Mouse (Mus musculus): Measurements from ENCODE around the gene Tmprss11g. TPM values are rescaled to one million over a fixed set of nuclear protein-coding genes. Genes with fewer than 3 reads are reported as not detected.
A peak's percentile ranks its signal among the peaks of the same experiment; 100 is the strongest.

Tmprss11g gene
- not detected for polyA plus RNA-seq (2021)

DNA sequence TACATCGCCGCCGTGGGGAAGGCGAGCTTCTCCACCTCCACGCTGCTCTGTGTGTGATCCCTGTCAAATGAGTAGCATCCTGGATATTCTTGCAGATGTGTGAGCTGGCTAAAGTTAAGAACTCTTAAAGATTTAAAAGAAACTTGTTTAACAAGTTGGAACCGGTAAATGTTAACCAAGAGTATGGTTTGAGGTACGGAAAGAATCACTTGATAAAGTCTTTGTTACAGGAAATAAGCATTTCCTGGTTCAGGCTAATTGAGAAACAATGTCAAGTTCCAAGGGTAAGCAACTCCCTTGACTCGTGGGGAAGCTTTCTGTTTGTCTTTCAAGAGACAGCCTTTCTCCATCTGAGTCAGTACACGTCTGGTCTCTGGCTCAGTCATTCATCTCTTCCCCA lies at the start of gene Tmprss11g:
Tmprss11g (minus strand) TSS at position 101 of the 400 bp plus-strand sequence.
- ChIA-PET POLR2A (no interaction called here), CTCF (no interaction called here)
- TF ChIP-seq CTCF (IDR thresholded peaks at IDR 0.05): no peak
- DNase-seq (ENCODE audit: low read depth, low spot score) (no peak), ATAC-seq (no peak)
- in situ Hi-C loops (cut with MboI; ENCODE audit: low pct_unique_long_range_greater_than_20kb): no loop called here
- H3K27me3 ChIP-seq: no peaks in the 10 kb centered on the region

DNA sequence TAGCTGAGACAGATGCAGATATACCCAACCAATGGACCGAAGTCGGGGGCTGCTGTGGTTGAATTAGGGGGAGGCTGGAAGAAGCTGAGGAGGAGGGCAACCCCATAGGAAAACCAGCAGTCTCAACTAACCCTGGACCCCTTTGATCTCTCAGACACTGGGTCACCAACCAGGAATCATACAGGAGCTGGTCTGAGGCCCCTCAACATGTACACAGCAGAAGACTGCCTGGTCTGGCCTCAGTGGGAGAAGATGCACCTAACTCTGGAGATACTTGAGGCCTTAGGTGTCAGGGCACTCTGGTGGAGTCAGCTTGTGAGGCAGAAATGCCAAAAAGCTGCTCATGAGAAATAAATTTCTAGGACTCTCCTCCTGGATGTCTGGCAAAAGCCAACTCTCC lies 28.3 kb upstream of the Tmprss11g start:
- CTCF ChIA-PET: no interaction called here
- DNase-seq (ENCODE audit: low read depth, low spot score) (no peak), ATAC-seq (no peak)
- in situ Hi-C loops (cut with MboI; ENCODE audit: low pct_unique_long_range_greater_than_20kb): no loop called here
- TF ChIP-seq CTCF (IDR thresholded peaks at IDR 0.05): no peak
- peaks cover 2% of the 10 kb centered on the region for H3K27me3 ChIP-seq
- POLR2A ChIA-PET: no interaction called here

DNA sequence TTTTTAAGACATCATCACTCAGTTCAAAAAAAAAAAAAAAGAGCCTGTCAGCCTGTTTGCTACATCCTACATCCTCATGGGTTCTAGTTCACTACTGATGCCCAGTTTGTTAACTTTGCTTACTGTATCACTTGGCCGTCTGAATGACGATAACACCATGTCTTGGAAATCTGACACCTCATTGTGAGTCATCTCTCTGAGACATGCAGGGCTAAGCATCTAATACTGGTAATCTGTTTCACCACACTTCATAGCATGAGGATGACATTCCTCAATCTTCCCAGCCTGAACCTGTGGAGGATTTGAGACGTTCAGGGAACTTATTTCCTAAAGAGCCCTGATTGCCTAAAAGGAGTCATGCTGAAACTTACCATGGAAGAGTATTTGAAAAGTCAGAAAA lies 22.2 kb upstream of the Tmprss11g start:
- ATAC-seq (peak; percentile 91), DNase-seq (ENCODE audit: low read depth, low spot score) (peak; percentile 37)
- TF ChIP-seq CTCF (IDR thresholded peaks at IDR 0.05): no peak
- in situ Hi-C loops (cut with MboI; ENCODE audit: low pct_unique_long_range_greater_than_20kb): no loop called here
- ChIA-PET POLR2A (no interaction called here), CTCF (no interaction called here)
- peaks cover 2% of the 10 kb centered on the region for H3K27me3 ChIP-seq

DNA sequence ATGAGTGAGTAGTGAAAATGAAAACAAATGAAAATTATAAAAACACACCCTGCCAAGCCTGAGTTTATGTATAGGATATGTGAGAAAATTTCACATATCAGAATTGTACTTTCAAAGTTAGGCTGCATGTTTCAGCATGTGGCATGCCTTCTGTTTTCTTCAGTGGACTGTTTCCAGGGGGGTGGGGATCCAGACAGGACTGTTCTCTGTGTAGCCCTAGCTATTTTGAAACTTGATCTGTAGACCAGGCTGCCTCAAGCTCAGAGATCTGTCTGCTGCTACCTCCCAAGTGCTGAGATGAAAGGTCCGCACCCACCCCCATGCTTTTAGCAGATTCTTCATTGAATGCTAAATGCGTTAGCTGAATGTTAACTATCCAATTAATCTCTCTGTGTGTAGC lies 10.3 kb upstream of the Tmprss11g start:
- in situ Hi-C loops (cut with MboI; ENCODE audit: low pct_unique_long_range_greater_than_20kb): no loop called here
- no peak for TF ChIP-seq CTCF (IDR thresholded peaks at IDR 0.05)
- ChIA-PET POLR2A (no interaction called here), CTCF (no interaction called here)
- H3K27me3 ChIP-seq: no peaks in the 10 kb centered on the region
- DNase-seq (ENCODE audit: low read depth, low spot score): no peak
- no peak for ATAC-seq

DNA sequence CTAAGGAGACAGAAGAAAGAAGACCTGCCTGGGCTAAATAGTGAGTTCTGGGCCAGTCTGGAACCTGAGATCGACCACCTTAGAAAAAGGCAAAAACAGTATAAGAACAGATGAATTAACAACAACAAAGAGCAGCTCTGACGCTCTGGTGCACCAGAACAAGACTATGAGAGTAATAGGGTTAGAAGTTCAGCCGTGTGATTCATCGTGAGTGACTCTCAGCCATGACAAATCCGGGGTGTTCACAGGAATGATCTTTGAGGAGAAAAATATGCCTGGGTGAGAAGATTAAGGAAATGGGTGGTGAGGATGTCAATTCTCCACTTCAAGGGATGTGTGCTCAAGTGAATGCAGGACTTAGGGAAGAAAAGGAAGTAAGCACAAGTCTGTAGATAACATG lies 6.9 kb downstream of the Tmprss11g start:
- in situ Hi-C loops (cut with MboI; ENCODE audit: low pct_unique_long_range_greater_than_20kb): no loop called here
- peak; percentile 19 for DNase-seq (ENCODE audit: low read depth, low spot score)
- ChIA-PET POLR2A (no interaction called here), CTCF (no interaction called here)
- no peaks in the 10 kb centered on the region for H3K27me3 ChIP-seq
- ATAC-seq: peak; percentile 80
- TF ChIP-seq CTCF (IDR thresholded peaks at IDR 0.05): no peak

DNA sequence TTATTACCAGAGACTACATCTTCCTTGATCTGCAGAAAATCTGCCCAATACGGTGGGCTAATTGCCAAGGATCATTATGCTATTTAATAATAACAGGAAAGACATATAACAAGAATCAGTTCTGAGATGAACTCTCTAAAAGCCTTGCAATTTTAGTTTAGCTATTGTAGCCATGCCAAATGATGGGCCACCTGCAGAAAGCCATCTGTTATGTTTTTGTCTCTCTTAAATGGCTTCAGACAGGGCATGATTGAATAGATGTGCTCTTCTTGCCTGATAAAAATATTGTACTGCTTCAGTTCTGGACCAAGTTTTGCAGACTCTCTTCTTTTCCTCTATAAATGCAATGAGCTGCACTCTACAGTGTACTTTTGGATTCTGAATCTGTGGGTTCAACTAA lies 24.9 kb downstream of the Tmprss11g start:
- in situ Hi-C loops (cut with MboI; ENCODE audit: low pct_unique_long_range_greater_than_20kb): no loop called here
- ATAC-seq: no peak
- DNase-seq (ENCODE audit: low read depth, low spot score): no peak
- ChIA-PET POLR2A (no interaction called here), CTCF (interaction anchor here (0.6 kb wide), 1 partner anchor 495 kb away, joined by 4 read pairs; no protein-coding TSS in a partner anchor)
- no peak for TF ChIP-seq CTCF (IDR thresholded peaks at IDR 0.05)
- peaks cover 9% of the 10 kb centered on the region for H3K27me3 ChIP-seq

DNA sequence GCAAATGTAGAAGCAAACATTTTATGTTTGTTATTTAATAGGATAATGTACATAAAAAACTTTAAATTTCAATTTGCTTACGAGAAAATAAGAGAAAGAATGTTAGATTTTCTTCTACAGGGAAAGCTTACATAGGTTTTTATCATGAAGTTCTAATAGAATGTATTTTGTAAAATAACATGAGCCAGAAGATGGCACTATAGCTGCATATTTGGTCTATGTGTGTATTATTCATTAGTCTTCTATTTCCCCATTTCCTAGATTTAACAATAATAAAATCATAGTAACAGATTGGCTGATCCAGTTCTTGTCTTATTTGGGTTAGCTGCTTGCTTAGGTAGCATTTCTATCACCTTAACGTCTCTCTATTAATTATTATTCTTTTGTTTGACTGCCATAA lies 35.8 kb downstream of the Tmprss11g start:
- peak; percentile 39 for TF ChIP-seq CTCF (IDR thresholded peaks at IDR 0.05)
- in situ Hi-C loops (cut with MboI; ENCODE audit: low pct_unique_long_range_greater_than_20kb): loop anchor here (5.0 kb wide), 1 partner anchor 165 kb away; no protein-coding TSS in a partner anchor
- DNase-seq (ENCODE audit: low read depth, low spot score) (peak; percentile 4), ATAC-seq (no peak)
- POLR2A ChIA-PET: no interaction called here
- H3K27me3 ChIP-seq: peaks cover 2% of the 10 kb centered on the region
- CTCF ChIA-PET: interaction anchor here (0.9 to 1.6 kb wide), 5 partner anchors 14 to 179 kb away, joined by 3 to 4 read pairs (median 3); no protein-coding TSS in a partner anchor

DNA sequence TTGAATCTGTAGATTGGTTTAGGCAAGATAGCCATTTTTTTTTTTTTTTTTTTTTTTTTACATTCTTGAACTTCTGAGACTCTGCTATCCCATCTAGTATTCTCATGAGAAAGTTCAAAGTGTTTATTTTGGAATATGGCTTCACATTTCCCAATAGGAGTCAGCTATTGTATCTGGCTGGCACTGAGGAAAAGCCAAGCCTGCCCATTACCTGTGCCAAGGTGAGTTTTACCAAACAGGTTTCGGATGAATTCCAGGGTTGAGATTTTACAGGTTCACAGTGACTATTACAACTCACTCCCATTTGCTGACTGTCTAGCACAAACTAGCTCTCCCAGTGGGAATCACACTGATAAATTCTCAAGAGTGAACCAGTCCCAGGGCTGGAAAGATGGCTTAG lies 36.4 kb downstream of the Tmprss11g start:
- ChIA-PET POLR2A (no interaction called here), CTCF (interaction anchor here (0.9 to 1.6 kb wide), 6 partner anchors 14 to 180 kb away, joined by 3 to 4 read pairs (median 3); no protein-coding TSS in a partner anchor)
- TF ChIP-seq CTCF (IDR thresholded peaks at IDR 0.05): no peak
- H3K27me3 ChIP-seq: peaks cover 2% of the 10 kb centered on the region
- in situ Hi-C loops (cut with MboI; ENCODE audit: low pct_unique_long_range_greater_than_20kb): loop anchor here (5.0 kb wide), 1 partner anchor 165 kb away; no protein-coding TSS in a partner anchor
- ATAC-seq: no peak
- no peak for DNase-seq (ENCODE audit: low read depth, low spot score)

DNA sequence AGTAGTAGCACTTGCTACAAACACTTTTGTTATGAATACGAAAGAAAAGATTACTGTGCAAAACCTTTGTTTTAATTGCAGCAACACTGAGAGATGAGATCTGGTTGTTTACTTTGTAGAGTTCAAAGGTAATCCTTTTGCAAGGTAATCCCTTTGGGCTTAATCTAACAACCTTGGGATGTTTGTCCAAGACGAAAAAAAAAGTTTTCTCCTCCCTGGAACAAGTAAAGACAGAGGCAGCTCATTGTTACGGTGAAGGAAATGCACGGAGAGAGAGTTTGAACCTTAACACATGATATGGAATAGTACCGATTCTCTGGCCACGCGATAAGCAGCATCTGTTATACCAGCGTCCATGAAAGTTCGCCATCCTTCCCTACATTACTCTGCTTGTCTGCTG lies 44.5 kb downstream of the Tmprss11g start:
- TF ChIP-seq CTCF (IDR thresholded peaks at IDR 0.05): no peak
- POLR2A ChIA-PET: no interaction called here
- peaks cover 2% of the 10 kb centered on the region for H3K27me3 ChIP-seq
- in situ Hi-C loops (cut with MboI; ENCODE audit: low pct_unique_long_range_greater_than_20kb): no loop called here
- no peak for ATAC-seq
- CTCF ChIA-PET: interaction anchor here (1.7 kb wide), 1 partner anchor 10 kb away, joined by 5 read pairs; no protein-coding TSS in a partner anchor
- no peak for DNase-seq (ENCODE audit: low read depth, low spot score)

DNA sequence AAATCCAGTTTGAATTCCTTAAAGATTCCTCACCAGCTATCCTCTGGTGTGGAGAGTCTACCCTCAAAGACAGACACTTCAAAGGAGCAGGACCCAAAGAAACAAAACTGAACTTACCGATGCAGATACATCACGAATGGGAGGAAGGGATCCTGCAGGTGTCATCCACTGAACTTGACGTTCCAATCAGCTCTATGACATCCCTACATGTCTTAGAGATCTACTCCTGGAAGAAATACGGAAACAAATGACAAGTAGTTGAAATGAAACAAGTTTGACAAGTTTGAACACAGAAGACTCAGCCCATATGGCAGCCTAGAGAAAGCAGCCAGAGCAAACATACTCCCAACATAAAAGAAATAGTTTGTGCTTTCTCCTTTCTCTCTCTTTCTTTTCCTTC lies 49.5 kb downstream of the Tmprss11g start, which contains the start of gene Tmprss11a:
Tmprss11a (minus strand) TSS at position 101 of the 400 bp plus-strand sequence.
- ChIA-PET POLR2A (no interaction called here), CTCF (no interaction called here)
- H3K27me3 ChIP-seq: peaks cover 4% of the 10 kb centered on the region
- TF ChIP-seq CTCF (IDR thresholded peaks at IDR 0.05): no peak
- ATAC-seq (no peak), DNase-seq (ENCODE audit: low read depth, low spot score) (no peak)
- in situ Hi-C loops (cut with MboI; ENCODE audit: low pct_unique_long_range_greater_than_20kb): no loop called here

DNA sequence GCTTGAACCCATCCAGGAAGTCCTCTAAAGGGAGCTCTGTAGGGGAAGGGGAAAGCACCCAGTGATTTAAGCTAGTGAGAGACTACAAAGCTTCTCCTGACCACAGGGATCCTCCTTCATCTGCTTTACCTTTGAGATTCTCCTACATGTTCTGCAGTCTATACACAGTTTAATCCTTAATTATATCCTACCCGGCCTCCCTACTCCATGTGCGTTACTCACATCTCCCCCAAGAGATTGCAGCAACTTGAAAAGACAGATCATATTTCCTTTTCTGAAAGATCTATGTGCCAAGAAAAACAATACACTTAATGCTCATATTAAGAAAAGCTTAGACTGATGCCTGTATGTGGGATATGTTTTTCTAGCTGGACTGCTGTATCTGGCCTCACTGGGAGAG lies 79.1 kb downstream of the Tmprss11g start:
- H3K27me3 ChIP-seq: peaks cover 13% of the 10 kb centered on the region
- ChIA-PET CTCF (no interaction called here), POLR2A (no interaction called here)
- DNase-seq (ENCODE audit: low read depth, low spot score): no peak
- in situ Hi-C loops (cut with MboI; ENCODE audit: low pct_unique_long_range_greater_than_20kb): loop anchor here (10.0 kb wide), 1 partner anchor 705 kb away; the partner anchor contains the start of gene Ugt2b5
- TF ChIP-seq CTCF (IDR thresholded peaks at IDR 0.05): no peak
- no peak for ATAC-seq

DNA sequence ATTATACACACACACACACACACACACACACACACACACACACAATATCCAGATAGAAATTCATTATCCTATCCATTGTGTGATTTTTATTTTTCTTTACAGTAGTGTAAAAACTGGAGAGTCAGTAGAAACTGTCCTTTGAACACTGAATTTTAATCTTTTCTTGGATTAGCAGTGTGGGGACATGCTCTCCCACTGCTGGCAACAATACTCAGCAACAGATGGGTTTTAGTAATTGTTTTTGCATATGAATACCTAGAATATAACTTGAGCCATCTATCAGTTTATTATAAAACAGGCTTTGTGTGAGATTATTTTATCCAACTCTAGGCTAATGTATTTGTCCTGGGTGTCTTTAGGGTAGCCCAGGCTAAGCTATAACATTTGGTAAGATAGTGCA lies 79.9 kb downstream of the Tmprss11g start:
- no peak for ATAC-seq
- DNase-seq (ENCODE audit: low read depth, low spot score): no peak
- in situ Hi-C loops (cut with MboI; ENCODE audit: low pct_unique_long_range_greater_than_20kb): loop anchor here (10.0 kb wide), 1 partner anchor 706 kb away; the partner anchor contains the start of gene Ugt2b5
- ChIA-PET POLR2A (no interaction called here), CTCF (no interaction called here)
- peaks cover 7% of the 10 kb centered on the region for H3K27me3 ChIP-seq
- no peak for TF ChIP-seq CTCF (IDR thresholded peaks at IDR 0.05)

Other genes starting within 250 kb of the Tmprss11g start
- gene Tmprss11c, start 229.3 kb downstream of the Tmprss11g start, polyA plus RNA-seq (2021): not detected
- gene Tmprss11d, start 145.2 kb downstream of the Tmprss11g start, polyA plus RNA-seq (2021): not detected
- gene Tmprss11a, start 49.6 kb downstream of the Tmprss11g start, polyA plus RNA-seq (2021): not detected
- not detected for gene Tmprss11f, start 113.8 kb upstream of the Tmprss11g start, polyA plus RNA-seq (2021)
- gene Tmprss11b, start 157.8 kb upstream of the Tmprss11g start, polyA plus RNA-seq (2021): not detected
- 0.03 TPM for gene Tmprss11e, start 227.2 kb upstream of the Tmprss11g start, polyA plus RNA-seq (2021)

All from Patski (cell line).